Mouse (Mus musculus): ENCODE results near the gene Srr. TPM values are rescaled to one million over a fixed set of nuclear protein-coding genes. Genes with fewer than 3 reads are reported as not detected.

The Srr gene
- polyA plus RNA-seq, 1 experiment from 2014 or later: 4.9 TPM

DNA sequence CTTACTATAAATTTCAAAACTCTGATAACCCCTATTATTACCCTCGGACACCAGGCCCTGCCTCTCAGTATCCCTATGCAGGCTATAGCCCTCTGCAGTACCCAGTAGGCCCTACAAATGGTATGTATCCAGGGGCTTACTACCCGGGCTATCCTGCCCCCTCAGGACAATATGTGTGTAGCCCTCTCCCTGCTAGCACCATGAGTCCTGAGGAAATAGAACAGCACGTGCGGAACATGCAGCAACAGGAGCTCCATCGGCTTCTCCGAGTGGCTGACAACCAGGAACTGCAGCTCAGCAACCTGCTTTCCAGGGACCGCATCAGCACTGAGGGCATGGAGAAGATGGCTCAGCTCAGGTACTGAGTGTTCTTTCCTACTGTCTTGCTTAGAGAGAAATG lies 4.6 kb upstream of the Srr start:
- H3K27me3 ChIP-seq (replicated peaks): no peaks in the 10 kb centered on the region
- no peak overlapping the region for H3K4me3 ChIP-seq
- H3K36me3 ChIP-seq: peaks cover 59% of the 10 kb centered on the region
- peaks cover 34% of the 10 kb centered on the region for H3K4me1 ChIP-seq
- ATAC-seq: no peak
- no peaks in the 10 kb centered on the region for H3K9me3 ChIP-seq (replicated peaks)
- H3K4me2 ChIP-seq: no peak overlapping the region
- no peak overlapping the region for H3K27ac ChIP-seq
- 87% methylated on average over 7 of the region's 7 CpGs for WGBS (ENCODE audit: insufficient replicate concordance)
- no peak overlapping the region for H3K9ac ChIP-seq

DNA sequence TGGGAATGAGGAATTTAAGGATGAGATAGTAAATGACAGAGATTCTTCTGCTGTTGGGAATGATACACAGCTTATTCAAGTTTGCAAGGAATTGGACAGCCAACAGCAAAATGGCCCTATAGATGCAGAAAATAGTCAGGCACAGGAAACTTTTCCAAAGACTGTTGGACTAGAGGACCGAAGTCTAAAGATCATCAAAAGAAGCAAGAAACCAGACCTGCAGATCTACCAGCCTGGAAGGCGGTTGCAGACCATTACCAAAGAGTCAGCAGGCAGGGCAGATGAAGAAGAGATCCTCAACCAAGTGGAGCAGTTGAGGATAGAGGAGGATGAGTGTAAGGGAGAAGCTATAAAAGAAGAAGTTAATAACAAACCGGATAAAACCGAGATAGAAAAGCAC lies 3.4 kb upstream of the Srr start:
- Histone ChIP-seq H3K4me3 (no peak overlapping the region), H3K9ac (no peak overlapping the region), H3K27ac (no peak overlapping the region), H3K9me3 (replicated peaks) (no peaks in the 10 kb centered on the region), H3K4me2 (no peak overlapping the region), H3K36me3 (peaks cover 46% of the 10 kb centered on the region), H3K4me1 (peaks cover 43% of the 10 kb centered on the region), H3K27me3 (replicated peaks) (no peaks in the 10 kb centered on the region)
- WGBS (ENCODE audit: insufficient replicate concordance): 88% methylated on average over 4 of the region's 4 CpGs
- ATAC-seq: no peak

DNA sequence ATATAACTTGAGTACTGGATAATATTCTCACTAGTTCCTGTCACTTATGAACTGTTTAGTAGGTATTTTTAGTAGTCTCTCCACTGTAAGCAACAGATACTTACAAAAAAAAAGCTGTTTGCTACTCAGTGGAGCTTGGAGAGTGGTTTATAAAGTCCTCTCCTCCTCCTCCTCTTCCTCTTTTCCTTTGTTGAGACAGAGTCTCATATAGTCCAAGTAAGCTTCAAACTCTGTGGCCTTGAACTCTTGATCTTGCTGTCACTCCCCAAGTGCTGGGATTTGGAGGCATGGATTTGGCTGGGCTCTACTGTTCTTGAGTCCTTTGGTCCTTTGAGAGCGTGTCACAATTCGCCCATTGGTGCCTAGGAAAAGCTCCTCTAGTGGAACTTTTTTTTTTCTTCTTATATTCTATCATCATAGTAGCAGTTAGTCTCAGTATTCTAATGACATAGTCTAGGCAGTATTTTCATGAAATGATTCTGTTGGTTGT lies 1.5 kb upstream of the Srr start:
- no peak for ATAC-seq
- Histone ChIP-seq H3K9ac (peak overlapping the region; percentile 95; the same call in 1 of the 2 replicates), H3K9me3 (replicated peaks) (no peaks in the 10 kb centered on the region), H3K36me3 (peaks cover 28% of the 10 kb centered on the region), H3K4me1 (peaks cover 46% of the 10 kb centered on the region), H3K4me2 (peak overlapping the region; percentile 82), H3K27me3 (replicated peaks) (no peaks in the 10 kb centered on the region), H3K27ac (peak overlapping the region; percentile 98), H3K4me3 (peak overlapping the region; percentile 98)
- WGBS (ENCODE audit: insufficient replicate concordance): 84% methylated on average over 2 of the region's 2 CpGs

DNA sequence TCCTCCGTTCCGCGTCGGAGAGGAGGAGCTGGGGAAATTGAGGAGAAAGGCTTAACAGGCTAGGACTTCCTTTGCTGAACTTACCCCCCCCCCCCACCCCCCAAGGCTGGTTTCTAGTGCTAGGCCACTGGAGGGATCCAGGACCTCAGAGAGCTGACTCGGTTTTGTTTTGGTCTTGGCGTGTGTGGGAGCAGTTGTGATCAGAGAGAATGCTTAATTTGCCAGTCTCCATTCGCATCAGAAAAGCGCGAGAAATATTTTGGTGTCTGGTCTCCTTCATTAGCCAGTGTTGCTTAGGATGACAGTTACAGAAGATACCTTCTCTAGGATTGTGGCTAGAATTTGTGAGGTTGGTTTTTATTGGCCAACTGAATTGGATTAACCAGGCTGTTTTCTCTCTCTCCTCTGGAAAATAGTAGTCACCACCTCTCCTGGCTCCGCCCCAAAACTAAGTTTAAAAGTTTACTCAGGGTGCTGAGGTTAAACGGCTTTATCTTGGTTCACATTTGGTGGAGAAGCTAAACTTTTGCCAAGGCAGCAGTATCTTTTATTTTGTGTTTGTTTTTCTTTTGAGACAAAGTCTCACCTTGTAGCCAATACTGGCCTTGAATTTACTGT lies 749 bp upstream of the Srr start:
- Histone ChIP-seq H3K36me3 (peaks cover 20% of the 10 kb centered on the region), H3K4me2 (peak overlapping the region; percentile 82), H3K4me3 (peak overlapping the region; percentile 98), H3K27ac (peak overlapping the region; percentile 98), H3K4me1 (peaks cover 45% of the 10 kb centered on the region), H3K9ac (peak overlapping the region; percentile 95), H3K9me3 (replicated peaks) (no peaks in the 10 kb centered on the region), H3K27me3 (replicated peaks) (no peaks in the 10 kb centered on the region)
- ATAC-seq: no peak; the same call in 1 of the 2 replicates
- WGBS (ENCODE audit: insufficient replicate concordance): 3% methylated on average over 11 of the region's 11 CpGs

DNA sequence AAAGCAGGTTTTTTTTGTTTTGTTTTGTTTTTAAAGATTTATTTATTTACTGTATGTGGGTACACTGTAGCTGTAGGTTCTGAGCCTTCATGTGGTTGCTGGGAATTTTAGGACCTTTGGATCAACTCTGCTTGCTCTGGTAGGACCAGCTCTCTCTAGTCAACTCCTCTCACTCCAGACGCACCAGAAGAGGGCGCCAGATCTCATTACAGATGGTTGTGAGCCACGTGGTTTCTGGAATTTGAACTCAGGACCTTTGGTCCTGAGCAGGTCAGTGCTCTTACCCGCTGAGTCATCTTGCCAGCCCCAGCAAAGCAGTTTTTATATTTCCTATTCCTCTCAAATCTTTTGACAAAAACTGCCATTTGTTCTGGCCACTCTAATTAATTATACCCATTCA lies 1.6 kb downstream of the Srr start:
- Histone ChIP-seq H3K36me3 (peaks cover 4% of the 10 kb centered on the region), H3K9me3 (replicated peaks) (no peaks in the 10 kb centered on the region), H3K27ac (no peak overlapping the region), H3K9ac (no peak overlapping the region), H3K4me3 (peak overlapping the region; percentile 98; the same call in 1 of the 2 replicates), H3K4me1 (peaks cover 34% of the 10 kb centered on the region), H3K27me3 (replicated peaks) (no peaks in the 10 kb centered on the region), H3K4me2 (peak overlapping the region; percentile 82)
- ATAC-seq: no peak
- WGBS (ENCODE audit: insufficient replicate concordance): 50% methylated on average over 4 of the region's 4 CpGs

DNA sequence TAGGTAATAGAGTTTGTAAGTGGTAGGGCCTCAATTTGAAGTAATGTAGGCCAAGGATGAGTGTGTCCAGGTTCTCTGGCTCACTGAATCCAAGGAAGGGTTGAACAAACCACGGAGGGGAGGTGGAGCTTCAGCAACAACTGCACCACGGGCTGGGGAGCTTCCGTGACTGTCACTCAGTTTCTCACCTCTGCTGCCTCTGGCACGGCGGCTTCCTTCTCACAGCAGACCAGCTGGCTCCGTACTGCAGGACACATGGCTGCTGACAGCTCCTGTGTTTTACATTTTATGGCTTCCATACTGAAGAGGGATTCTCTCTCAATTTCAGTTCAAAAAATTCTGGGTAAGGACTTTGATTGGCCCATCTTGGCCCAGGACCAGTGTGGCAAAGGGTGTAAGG lies 6.5 kb downstream of the Srr start:
- H3K9ac ChIP-seq: no peak overlapping the region
- no peak overlapping the region for H3K27ac ChIP-seq
- no peak overlapping the region for H3K4me3 ChIP-seq
- 77% methylated on average over 6 of the region's 6 CpGs for WGBS (ENCODE audit: insufficient replicate concordance)
- no peak overlapping the region for H3K4me2 ChIP-seq
- no peak for ATAC-seq
- H3K36me3 ChIP-seq: peaks cover 16% of the 10 kb centered on the region
- no peaks in the 10 kb centered on the region for H3K27me3 ChIP-seq (replicated peaks)
- H3K9me3 ChIP-seq (replicated peaks): no peaks in the 10 kb centered on the region
- peaks cover 5% of the 10 kb centered on the region for H3K4me1 ChIP-seq

DNA sequence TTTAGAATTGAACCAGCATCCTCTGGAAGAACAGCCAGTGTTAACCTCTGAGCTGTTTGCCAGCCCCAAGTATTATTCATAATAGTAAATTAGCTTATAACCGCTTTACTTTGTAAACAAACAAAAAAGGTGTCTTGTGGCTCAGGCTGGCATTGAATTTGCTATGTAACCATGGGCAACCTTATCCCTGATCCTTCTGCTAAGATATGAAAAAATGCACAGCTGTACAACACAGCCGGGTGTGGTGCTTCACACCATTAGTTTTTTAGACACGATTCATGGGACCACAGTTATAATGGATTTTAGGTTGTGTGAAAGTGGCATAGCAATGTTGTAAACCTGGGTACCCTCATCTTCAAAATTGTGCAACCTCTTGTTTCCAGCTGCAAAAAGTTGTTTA lies 13.3 kb downstream of the Srr start:
- WGBS (ENCODE audit: insufficient replicate concordance): 61% methylated on average over 3 of the region's 3 CpGs
- H3K36me3 ChIP-seq: peaks cover 37% of the 10 kb centered on the region
- H3K4me2 ChIP-seq: no peak overlapping the region
- no peak overlapping the region for H3K27ac ChIP-seq
- no peak overlapping the region for H3K9ac ChIP-seq
- no peaks in the 10 kb centered on the region for H3K9me3 ChIP-seq (replicated peaks)
- no peak overlapping the region for H3K4me3 ChIP-seq
- ATAC-seq: no peak
- H3K27me3 ChIP-seq (replicated peaks): no peaks in the 10 kb centered on the region
- peaks cover 8% of the 10 kb centered on the region; the same call in 1 of the 2 replicates for H3K4me1 ChIP-seq

DNA sequence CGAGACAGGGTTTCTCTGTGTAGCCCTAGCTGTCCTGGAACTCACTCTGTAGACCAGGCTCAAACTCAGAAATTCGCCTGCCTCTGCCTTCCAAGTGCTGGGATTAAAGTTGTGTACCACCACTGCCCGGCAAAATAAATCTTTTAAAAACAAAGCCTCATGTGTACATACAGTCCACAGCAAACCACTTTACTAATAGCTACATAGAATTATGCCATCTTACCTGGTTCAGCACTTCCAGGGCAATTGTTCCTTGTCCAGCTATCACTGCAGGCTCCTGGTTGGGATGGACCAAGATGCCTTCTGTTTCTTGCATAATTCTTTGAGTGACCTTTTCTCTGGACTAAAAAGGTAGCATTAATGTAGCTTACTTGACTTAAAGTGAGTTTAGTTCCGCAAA lies 15.8 kb downstream of the Srr start:
- 73% methylated on average over 4 of the region's 4 CpGs for WGBS (ENCODE audit: insufficient replicate concordance)
- H3K27me3 ChIP-seq (replicated peaks): no peaks in the 10 kb centered on the region
- ATAC-seq: no peak
- peaks cover 8% of the 10 kb centered on the region; the same call in 1 of the 2 replicates for H3K4me1 ChIP-seq
- H3K4me2 ChIP-seq: no peak overlapping the region
- peaks cover 58% of the 10 kb centered on the region for H3K36me3 ChIP-seq
- H3K27ac ChIP-seq: no peak overlapping the region
- H3K9ac ChIP-seq: no peak overlapping the region
- no peaks in the 10 kb centered on the region for H3K9me3 ChIP-seq (replicated peaks)
- no peak overlapping the region for H3K4me3 ChIP-seq

DNA sequence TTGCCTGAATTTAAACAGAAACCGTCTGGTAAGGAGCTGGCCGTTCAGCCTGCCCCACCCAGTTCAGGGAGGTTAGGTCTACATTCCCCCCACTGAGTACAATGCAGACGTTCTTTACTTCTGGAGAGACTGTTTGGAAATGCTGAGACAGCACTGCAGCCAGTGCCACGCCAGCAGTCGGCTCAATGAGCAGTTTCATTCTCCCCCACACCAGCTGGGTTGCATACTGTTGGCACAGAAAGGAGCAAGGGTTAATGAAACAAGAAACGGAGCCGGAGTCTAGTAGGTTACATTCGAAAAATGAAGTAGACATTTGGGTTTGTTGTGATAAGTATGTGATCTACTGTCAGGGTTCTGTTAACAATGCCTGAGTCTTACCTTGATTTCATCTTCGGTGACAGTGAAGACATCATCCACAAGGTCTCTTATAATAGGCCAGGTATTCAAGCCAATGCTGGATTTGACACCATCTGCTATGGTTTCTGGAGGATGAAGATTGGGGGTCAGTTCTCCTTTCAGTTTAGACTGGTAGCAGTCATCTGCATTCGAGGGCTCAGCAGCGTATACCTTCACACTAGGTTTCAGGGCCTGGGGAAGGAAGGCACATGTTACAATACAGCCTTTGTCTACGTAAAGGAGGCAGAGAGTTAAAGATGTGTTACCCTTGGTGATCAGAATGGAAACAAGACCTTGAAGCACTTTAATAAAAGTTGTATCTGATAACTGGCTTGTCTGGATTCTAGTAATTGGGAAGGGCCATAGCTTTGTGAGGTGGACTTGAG lies 16.9 kb downstream of the Srr start:
- ATAC-seq: no peak
- Histone ChIP-seq H3K4me3 (no peak overlapping the region), H3K9me3 (replicated peaks) (no peaks in the 10 kb centered on the region), H3K4me1 (peaks cover 8% of the 10 kb centered on the region; the same call in 1 of the 2 replicates), H3K36me3 (peaks cover 70% of the 10 kb centered on the region), H3K27me3 (replicated peaks) (no peaks in the 10 kb centered on the region), H3K4me2 (no peak overlapping the region), H3K9ac (no peak overlapping the region), H3K27ac (no peak overlapping the region)
- WGBS (ENCODE audit: insufficient replicate concordance): 79% methylated on average over 12 of the region's 12 CpGs

DNA sequence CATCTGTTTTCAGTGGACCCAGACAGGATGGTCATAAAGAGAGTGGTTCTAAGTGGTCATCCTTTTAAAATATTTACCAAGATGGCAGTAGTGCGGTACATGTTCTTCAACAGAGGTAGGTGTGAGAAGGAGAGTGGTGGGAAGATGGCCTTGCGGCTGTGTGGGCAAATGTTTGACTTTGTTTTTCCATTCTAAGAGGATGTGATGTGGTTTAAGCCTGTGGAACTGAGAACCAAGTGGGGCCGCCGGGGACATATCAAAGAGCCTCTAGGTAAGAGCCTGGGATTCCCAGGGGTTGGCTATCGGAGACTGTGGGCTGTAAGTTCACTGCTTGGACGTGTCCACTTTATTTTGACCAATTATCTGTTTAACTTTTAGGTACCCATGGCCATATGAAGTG lies 17.9 kb downstream of the Srr start:
- ATAC-seq: no peak
- Histone ChIP-seq H3K4me2 (no peak overlapping the region), H3K9ac (no peak overlapping the region), H3K9me3 (replicated peaks) (no peaks in the 10 kb centered on the region), H3K4me1 (peaks cover 7% of the 10 kb centered on the region; the same call in 1 of the 2 replicates), H3K4me3 (no peak overlapping the region), H3K36me3 (peaks cover 80% of the 10 kb centered on the region), H3K27me3 (replicated peaks) (no peaks in the 10 kb centered on the region), H3K27ac (no peak overlapping the region)
- WGBS (ENCODE audit: insufficient replicate concordance): 86% methylated on average over 6 of the region's 6 CpGs

DNA sequence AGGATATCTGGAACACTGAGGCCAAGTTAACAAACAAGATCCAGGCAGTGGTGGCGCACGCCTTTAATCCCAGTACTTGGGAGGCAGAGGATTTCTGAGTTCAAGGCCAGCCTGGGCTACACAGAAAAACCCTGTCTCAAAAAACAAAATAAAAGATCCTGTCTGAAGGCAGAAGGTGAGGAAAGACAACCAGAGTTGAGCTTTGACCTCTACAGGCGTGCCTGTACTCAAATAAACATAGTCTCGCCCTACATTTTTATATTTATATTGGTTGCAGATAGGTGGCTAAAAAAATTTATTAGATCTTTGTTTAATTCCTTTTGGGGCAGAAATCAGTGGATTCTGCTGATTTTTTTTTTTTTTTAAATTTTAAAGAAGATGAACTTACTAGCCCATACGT lies 23.3 kb downstream of the Srr start:
- Histone ChIP-seq H3K9me3 (replicated peaks) (no peaks in the 10 kb centered on the region), H3K9ac (no peak overlapping the region), H3K27ac (no peak overlapping the region), H3K4me2 (no peak overlapping the region), H3K36me3 (peaks cover 86% of the 10 kb centered on the region), H3K27me3 (replicated peaks) (no peaks in the 10 kb centered on the region), H3K4me3 (no peak overlapping the region), H3K4me1 (peaks cover 32% of the 10 kb centered on the region)
- no peak for ATAC-seq
- WGBS (ENCODE audit: insufficient replicate concordance): 81% methylated on average over 5 of the region's 5 CpGs

DNA sequence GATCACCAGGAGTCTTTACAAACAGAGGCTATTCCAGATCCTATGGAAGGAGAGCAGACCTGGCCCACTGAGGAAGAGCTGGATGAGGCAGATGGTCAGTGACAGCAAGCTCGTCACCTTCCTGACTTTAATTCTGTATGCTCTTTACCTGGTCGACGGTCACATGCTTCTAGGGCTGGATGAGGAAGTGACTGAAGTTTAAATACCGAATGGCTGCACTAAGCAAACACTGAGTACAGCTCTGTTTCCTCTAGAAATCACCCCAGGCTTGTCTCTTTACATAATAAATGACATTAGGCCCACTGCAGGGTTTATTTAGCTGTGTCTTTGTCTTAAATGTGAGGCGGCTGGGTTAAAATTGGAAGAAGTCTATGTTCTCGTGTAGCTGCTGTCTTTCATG lies 24.2 kb downstream of the Srr start:
- no peak overlapping the region for H3K4me3 ChIP-seq
- H3K4me1 ChIP-seq: peaks cover 35% of the 10 kb centered on the region
- H3K36me3 ChIP-seq: peaks cover 77% of the 10 kb centered on the region
- H3K9me3 ChIP-seq (replicated peaks): no peaks in the 10 kb centered on the region
- 72% methylated on average over 6 of the region's 6 CpGs for WGBS (ENCODE audit: insufficient replicate concordance)
- H3K27ac ChIP-seq: 0 out of 2 replicates have a peak overlapping the region, but pooled peaks have one; percentile 34
- H3K4me2 ChIP-seq: no peak overlapping the region
- ATAC-seq: no peak
- no peaks in the 10 kb centered on the region for H3K27me3 ChIP-seq (replicated peaks)
- H3K9ac ChIP-seq: no peak overlapping the region
